Mouse (Mus musculus) right cerebral cortex, postnatal 14 days (tissue): ENCODE data around the gene Zer1.

ENCODE experiments used
- DNase-seq: peaks from one replicate; pipeline ENCODE4 v3.0.0; 2022

Gene Zer1

GRCm38 (mm10) chr2:30048101-30048501, 76.3 kb downstream of the Zer1 start:
- DNase-seq: no peak
